Mouse (Mus musculus) midbrain, embryonic 13.5 days (tissue): ENCODE results near the gene Fuz. TPM values are rescaled to one million over a fixed set of nuclear protein-coding genes. Genes with fewer than 3 reads are reported as not detected.
A peak's percentile ranks its signal among the peaks of the same experiment; 100 is the strongest.
"Not testable (repeated sequence)": the region's sequence is repeated elsewhere in the genome, so short reads cannot be mapped to it uniquely, and the experiment has no call there.

Experiments used
- ATAC-seq: fragments of 200-750 bp; cut with Nextera tagmentation; 2 replicates; pipeline ENCODE4 v1.8.0; 2017; ENCODE audit warnings: mild to moderate bottlenecking, moderate TSS enrichment, moderate library complexity
- H3K27ac ChIP-seq: fragments of 300-500 bp; sonication (generic); 2 replicates; pipeline ENCODE4 v1.5.1; 2015; ENCODE audit warnings: inconsistent platforms, mild to moderate bottlenecking, moderate library complexity
- H3K27me3 ChIP-seq: fragments of 300-500 bp; sonication (generic); 2 replicates; pipeline ENCODE4 v1.6.1; 2015; ENCODE audit warnings: mild to moderate bottlenecking, inconsistent platforms
- H3K36me3 ChIP-seq: fragments of 300-500 bp; sonication (generic); 2 replicates; pipeline ENCODE4 v1.6.1; 2015; ENCODE audit warnings: mild to moderate bottlenecking, inconsistent platforms
- H3K4me1 ChIP-seq: fragments of 300-500 bp; sonication (generic); replicated peaks from 2 replicates; pipeline ENCODE4 v1.6.1; 2015; ENCODE audit warnings: inconsistent platforms
- H3K4me2 ChIP-seq: fragments of 300-500 bp; sonication (generic); replicated peaks from 2 replicates; pipeline ENCODE4 v1.6.1; 2015; ENCODE audit warnings: moderate library complexity, mild to moderate bottlenecking, inconsistent platforms
- H3K4me3 ChIP-seq: fragments of 300-500 bp; sonication (generic); replicated peaks from 2 replicates; pipeline ENCODE4 v1.5.1; 2015; ENCODE audit warnings: mild to moderate bottlenecking, inconsistent platforms
- H3K9ac ChIP-seq: fragments of 300-500 bp; sonication (generic); replicated peaks from 2 replicates; pipeline ENCODE4 v1.6.1; 2015; ENCODE audit warnings: mild to moderate bottlenecking, inconsistent platforms
- H3K9me3 ChIP-seq: fragments of 300-500 bp; sonication (generic); 2 replicates; pipeline ENCODE4 v1.6.1; 2016; ENCODE audit warnings: mild to moderate bottlenecking, inconsistent platforms
- WGBS: fragments of 180-500 bp; shearing (Covaris S2); methylation state at CpG from one replicate; pipeline ENCODE4 v1.1.7; 2015; 5-methylcytosine and 5-hydroxymethylcytosine counted together
- polyA plus RNA-seq: library from polyadenylated mRNA; unstranded; fragments of >200 nt; fragmentation: Nextera tagmentation; extraction: Ambion mirVana; gene quantifications from 2 replicates; pipeline ENCODE4 v1.2.1, GENCODE M21; 2015

Fuz gene
- polyA plus RNA-seq, 1 experiment from 2014 or later: 26.9 TPM

DNA sequence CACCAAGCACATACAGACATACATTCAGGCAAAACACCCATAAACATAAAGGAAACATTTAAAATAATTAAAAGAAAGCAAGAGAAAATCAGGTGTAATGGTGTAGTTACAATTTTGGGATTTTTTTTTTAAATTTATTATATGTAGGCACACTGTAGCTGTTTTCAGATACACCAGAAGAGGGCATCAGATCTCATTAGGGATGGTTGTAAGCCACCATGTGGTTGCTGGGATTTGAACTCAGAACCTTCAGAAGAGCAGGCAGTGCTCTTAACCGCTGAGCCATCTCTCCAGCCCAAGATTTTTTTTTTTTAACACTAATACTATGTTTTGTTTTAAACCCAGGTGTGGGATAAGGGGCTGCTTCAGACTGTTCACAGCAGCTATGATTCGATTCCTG is 24.1 kb upstream of the Fuz start:
- ATAC-seq, H3K9ac ChIP-seq, H3K9me3 ChIP-seq, H3K4me2 ChIP-seq, H3K27me3 ChIP-seq, H3K4me3 ChIP-seq, H3K27ac ChIP-seq: not testable (repeated sequence)
- WGBS: 86% methylated on average over 2 of the region's 2 CpGs
- peaks cover 30% of the 10 kb centered on the region for H3K4me1 ChIP-seq
- peaks cover 17% of the 10 kb centered on the region for H3K36me3 ChIP-seq

DNA sequence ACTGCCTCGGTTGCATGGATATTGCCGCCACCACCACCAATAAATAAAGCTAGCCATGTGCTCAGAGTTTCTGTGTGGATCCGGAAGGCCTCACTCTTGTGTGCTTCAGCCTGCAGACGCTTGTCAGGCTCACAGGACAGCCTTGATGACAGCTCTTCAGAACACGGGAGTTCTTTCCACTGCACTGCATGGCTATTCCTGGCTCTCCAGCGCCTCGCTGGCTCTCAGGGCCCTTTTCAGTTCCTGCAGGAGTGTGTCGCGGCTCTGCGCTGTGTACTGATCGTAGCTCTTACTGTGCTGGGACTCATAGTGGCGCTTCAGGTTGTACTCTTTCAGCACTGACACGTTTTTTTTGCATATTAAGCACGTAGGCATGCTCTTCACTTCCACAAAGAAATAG is 18.0 kb upstream of the Fuz start:
- H3K4me1 ChIP-seq: no peaks in the 10 kb centered on the region
- H3K27me3 ChIP-seq: no peaks in the 10 kb centered on the region
- H3K4me3 ChIP-seq: no peak overlapping the region
- H3K36me3 ChIP-seq: peaks cover 75% of the 10 kb centered on the region
- no peak overlapping the region for H3K9ac ChIP-seq
- H3K27ac ChIP-seq: no peak overlapping the region
- no peaks in the 10 kb centered on the region for H3K9me3 ChIP-seq
- no peak for ATAC-seq
- H3K4me2 ChIP-seq: no peak overlapping the region
- 90% methylated on average over 14 of the region's 14 CpGs for WGBS

DNA sequence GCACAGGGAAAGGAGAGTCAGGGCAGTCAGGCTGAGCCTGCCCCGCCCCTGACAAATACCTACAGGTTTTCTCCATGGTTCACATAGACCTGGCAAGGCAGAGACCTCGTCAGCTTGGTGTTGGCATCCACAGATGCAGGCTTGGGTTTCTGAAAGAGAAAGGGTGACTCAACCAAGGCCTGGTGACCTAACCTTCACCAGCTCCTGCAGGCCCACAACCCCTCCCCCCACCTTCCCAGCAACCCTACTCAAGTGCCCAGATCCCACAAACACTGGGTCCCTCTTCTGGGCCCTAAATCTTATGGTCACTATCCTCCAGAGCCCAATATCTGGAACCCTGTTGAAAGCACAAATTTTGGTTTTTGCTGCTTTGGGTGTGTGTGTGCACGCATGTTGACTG is 12.8 kb upstream of the Fuz start:
- ATAC-seq: no peak
- WGBS: 94% methylated on average over 3 of the region's 3 CpGs
- H3K4me3 ChIP-seq: no peak overlapping the region
- peaks cover 91% of the 10 kb centered on the region for H3K36me3 ChIP-seq
- H3K4me1 ChIP-seq: 0 out of 2 replicates have a peak, but pooled peaks cover 5% of the 10 kb centered on the region
- H3K9me3 ChIP-seq: no peaks in the 10 kb centered on the region
- H3K9ac ChIP-seq: no peak overlapping the region
- H3K27ac ChIP-seq: no peak overlapping the region
- no peak overlapping the region for H3K4me2 ChIP-seq
- no peaks in the 10 kb centered on the region for H3K27me3 ChIP-seq

DNA sequence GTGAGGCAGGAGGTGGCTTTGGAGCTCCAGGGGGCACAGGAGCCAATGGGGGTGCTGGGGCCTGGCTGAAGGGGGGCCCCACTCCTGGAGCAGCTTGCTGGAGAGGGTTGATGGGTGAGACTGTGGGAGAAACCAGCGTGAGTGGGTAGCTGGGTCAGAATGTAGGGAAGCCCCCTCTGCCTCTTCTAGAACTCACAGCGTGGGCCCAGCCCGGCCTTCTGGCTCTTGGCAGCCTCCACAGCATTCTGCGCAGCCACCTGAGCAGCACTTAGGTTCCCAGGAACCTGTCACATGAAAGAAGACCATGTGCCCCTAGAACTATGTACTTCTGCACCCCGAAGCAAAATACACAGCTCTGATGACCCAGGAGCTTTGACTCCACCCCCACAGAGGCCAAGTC is 11.2 kb upstream of the Fuz start:
- Histone ChIP-seq H3K4me3 (no peak overlapping the region), H3K27me3 (no peaks in the 10 kb centered on the region), H3K4me1 (peaks cover 21% of the 10 kb centered on the region), H3K27ac (no peak overlapping the region), H3K36me3 (peaks cover 89% of the 10 kb centered on the region), H3K9me3 (no peaks in the 10 kb centered on the region), H3K4me2 (no peak overlapping the region), H3K9ac (no peak overlapping the region)
- ATAC-seq: no peak
- 99% methylated on average over 5 of the region's 5 CpGs for WGBS

DNA sequence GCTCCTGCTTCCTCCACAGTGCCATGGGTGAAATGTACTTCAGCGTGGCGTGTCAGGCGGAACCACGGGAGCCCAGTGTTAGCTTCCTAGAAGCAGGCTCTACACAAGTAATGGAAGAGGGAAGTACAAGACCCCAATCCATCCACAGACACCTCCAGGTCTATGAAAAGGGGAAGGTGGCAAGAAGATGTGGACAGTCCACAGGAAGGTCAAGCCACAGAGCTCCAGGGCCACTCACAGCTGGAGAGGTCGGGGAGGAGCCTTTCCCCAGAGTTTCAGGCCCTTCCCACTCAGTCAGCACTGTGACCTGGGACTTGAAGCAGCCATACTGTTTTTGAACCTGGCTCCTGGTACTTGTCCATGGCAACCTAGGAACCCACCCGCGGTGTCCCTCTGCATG is 8.9 kb upstream of the Fuz start:
- H3K4me2 ChIP-seq: no peak overlapping the region
- no peak overlapping the region; the same call in 1 of the 2 replicates for H3K9ac ChIP-seq
- no peak overlapping the region for H3K4me3 ChIP-seq
- H3K9me3 ChIP-seq: no peaks in the 10 kb centered on the region
- 94% methylated on average over 7 of the region's 7 CpGs for WGBS
- H3K4me1 ChIP-seq: peaks cover 40% of the 10 kb centered on the region
- H3K27me3 ChIP-seq: no peaks in the 10 kb centered on the region
- peaks cover 75% of the 10 kb centered on the region for H3K36me3 ChIP-seq
- no peak for ATAC-seq
- no peak overlapping the region for H3K27ac ChIP-seq

DNA sequence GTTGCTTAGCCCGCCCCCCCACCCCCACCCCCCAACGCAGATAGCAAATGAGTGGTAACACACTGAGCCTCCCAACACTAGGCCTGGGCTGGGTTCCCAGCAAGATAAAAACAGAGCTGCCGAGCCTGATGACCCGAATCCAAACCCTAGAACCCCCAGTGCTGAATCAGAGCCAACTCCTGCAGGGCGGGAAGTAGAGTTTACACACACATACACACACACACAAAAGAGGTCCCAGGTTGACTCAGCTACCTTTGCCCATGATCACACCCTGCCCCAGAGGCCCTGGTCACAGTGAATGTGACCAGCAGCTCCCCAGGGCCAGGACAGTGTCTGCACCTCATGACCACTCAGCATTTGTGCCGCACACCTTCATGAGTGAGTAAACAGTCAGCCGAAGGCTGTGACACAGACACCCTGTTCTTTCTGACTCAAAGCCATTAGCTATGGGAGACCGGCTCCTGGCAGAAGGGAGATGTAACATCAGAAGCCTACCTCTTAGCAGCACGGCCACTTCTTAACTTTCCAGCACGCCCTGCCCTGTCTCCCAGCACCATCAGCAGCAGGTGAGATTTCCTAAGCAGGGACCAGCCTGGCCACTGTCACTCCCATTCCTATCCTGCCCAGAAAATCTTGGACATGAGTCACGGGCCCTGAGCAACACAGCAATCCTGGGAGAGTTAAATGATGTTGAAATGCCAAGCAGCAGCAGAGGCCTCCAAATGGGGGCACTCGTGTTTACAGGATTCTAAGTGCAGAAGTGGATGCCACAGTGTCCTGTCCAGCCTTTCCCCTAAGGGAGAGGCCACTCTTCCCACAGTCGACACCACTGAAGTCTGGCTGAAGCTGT is 7.4 kb upstream of the Fuz start:
- Histone ChIP-seq H3K4me2 (no peak overlapping the region), H3K9ac (0 out of 2 replicates have a peak overlapping the region, but pooled peaks have one; percentile 24)

DNA sequence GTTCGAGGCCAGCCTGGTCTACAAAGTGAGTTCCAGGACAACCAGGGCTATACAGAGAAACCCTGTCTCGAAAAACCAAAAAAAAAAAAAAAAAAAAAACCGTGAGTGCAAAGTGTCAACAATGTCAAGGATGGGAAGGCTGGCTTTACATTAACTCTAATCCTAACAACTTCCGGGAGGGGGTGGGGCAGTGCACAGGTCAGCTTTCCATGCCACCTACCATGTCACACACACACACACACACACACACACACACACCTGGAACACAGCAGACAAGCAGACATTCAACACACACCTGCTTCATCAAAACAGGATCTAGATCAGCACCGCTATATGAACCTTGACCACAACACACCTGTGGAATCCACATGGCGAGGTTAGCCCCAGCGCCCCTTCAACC is 5.7 kb upstream of the Fuz start:
- Histone ChIP-seq H3K4me2 (peak overlapping the region; percentile 98), H3K27me3 (no peaks in the 10 kb centered on the region), H3K9me3 (no peaks in the 10 kb centered on the region), H3K9ac (0 out of 2 replicates have a peak overlapping the region, but pooled peaks have one; percentile 89), H3K27ac (no peak overlapping the region), H3K4me1 (peaks cover 63% of the 10 kb centered on the region), H3K36me3 (peaks cover 45% of the 10 kb centered on the region), H3K4me3 (peak overlapping the region; percentile 82)
- ATAC-seq: no peak
- 94% methylated on average over 7 of the region's 7 CpGs for WGBS

More for the DNA sequence above, 7.4 kb upstream of the Fuz start:
- H3K36me3 ChIP-seq: peaks cover 60% of the 10 kb centered on the region
- no peak for ATAC-seq
- peaks cover 46% of the 10 kb centered on the region for H3K4me1 ChIP-seq
- H3K9me3 ChIP-seq: no peaks in the 10 kb centered on the region
- H3K27ac ChIP-seq: no peak overlapping the region
- H3K4me3 ChIP-seq: no peak overlapping the region
- no peaks in the 10 kb centered on the region for H3K27me3 ChIP-seq
- 89% methylated on average over 13 of the region's 13 CpGs for WGBS

DNA sequence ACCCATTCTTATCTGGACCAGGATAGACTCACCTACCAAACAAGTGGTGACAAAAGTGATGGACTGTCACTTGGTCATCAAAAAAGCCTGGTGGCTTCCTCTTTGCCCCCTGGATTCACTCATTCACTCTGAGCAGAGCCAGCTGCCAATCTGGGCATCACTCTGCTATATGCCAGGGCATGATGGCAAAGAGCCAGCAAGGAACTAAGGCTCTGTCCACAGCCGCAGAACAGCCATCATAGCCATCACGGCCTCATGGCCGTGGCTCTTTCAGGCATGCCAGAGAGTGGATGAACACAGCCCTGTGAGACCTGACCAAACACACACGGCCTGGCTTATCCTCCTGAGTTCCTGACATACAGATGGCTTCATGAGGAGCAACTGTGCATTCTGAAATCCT is 5.1 kb upstream of the Fuz start:
- peak overlapping the region; percentile 98 for H3K4me2 ChIP-seq
- H3K9me3 ChIP-seq: no peaks in the 10 kb centered on the region
- H3K9ac ChIP-seq: peak overlapping the region; percentile 89
- no peak for ATAC-seq
- peak overlapping the region; percentile 82 for H3K4me3 ChIP-seq
- peaks cover 40% of the 10 kb centered on the region for H3K36me3 ChIP-seq
- no peaks in the 10 kb centered on the region for H3K27me3 ChIP-seq
- WGBS: 80% methylated on average over 4 of the region's 4 CpGs
- peaks cover 64% of the 10 kb centered on the region for H3K4me1 ChIP-seq
- H3K27ac ChIP-seq: no peak overlapping the region

DNA sequence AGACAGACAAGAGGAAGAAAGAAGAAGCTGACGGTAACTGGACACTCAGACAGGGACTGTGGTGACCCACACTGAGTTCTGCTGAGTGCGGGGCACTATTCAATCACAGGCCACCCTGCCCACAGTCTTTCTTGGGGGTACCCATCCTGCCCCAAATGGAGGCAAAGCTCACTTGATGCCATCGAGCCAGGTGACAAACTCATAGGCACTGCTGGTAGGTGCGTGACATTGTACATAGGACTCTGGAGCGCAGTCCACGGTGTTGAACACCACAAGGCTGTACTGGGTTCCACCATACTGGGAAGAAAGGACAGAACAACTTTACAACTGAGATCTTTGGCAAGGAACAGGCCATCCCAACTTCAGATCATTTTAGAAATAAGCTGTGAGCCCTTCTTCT is 4.3 kb upstream of the Fuz start:
- peak overlapping the region; percentile 98 for H3K4me2 ChIP-seq
- peak overlapping the region; percentile 89 for H3K9ac ChIP-seq
- H3K4me3 ChIP-seq: peak overlapping the region; percentile 82
- 15% methylated on average over 6 of the region's 6 CpGs for WGBS
- peak overlapping the region; percentile 97 for H3K27ac ChIP-seq
- ATAC-seq: no peak
- H3K27me3 ChIP-seq: no peaks in the 10 kb centered on the region
- H3K36me3 ChIP-seq: peaks cover 31% of the 10 kb centered on the region
- H3K9me3 ChIP-seq: no peaks in the 10 kb centered on the region
- H3K4me1 ChIP-seq: peaks cover 69% of the 10 kb centered on the region

DNA sequence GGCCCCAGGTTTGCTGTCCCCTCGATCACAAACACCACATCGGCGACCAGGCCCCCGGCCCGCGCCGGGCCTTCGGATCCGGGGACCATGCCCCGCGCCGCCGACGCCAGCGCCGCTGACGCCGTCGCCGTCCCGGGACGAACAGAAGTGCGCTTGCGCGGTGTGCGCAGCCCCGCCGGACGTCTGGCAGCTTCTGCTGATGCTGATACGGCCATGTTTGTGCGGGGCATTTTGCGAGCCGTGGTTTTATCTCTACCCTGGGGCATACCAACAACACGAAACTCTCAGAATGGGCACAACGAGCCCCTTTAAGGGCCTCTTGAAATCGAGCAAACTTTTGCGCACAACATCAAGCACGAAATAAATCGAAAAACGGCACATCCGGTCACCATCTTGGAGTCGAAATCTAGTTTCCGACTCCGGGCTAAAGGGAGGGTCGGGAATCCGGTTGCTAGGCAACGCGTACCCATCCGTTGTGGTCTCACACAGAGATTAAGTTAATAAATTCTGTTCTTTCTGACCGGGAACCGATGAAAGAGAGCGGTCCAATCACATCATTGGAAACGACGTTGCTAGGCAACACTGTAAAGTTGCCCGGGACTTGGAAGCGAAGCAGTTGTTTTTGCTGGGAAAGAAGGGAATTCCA is 3.5 kb upstream of the Fuz start, which contains the start of gene Med25:
TSS of gene Med25 (minus strand) at position 437 of the 646 bp plus-strand sequence.
- Histone ChIP-seq H3K36me3 (peaks cover 23% of the 10 kb centered on the region), H3K4me2 (peak within 1 kb of the TSS; percentile 98), H3K27ac (peak within 1 kb of the TSS; percentile 97), H3K9me3 (no peaks in the 10 kb centered on the region), H3K27me3 (no peaks in the 10 kb centered on the region), H3K9ac (peak within 1 kb of the TSS; percentile 89), H3K4me3 (peak within 1 kb of the TSS; percentile 82), H3K4me1 (peaks cover 74% of the 10 kb centered on the region)
- under 1% methylated on average over 56 of the region's 56 CpGs for WGBS
- peak; percentile 68 for ATAC-seq

DNA sequence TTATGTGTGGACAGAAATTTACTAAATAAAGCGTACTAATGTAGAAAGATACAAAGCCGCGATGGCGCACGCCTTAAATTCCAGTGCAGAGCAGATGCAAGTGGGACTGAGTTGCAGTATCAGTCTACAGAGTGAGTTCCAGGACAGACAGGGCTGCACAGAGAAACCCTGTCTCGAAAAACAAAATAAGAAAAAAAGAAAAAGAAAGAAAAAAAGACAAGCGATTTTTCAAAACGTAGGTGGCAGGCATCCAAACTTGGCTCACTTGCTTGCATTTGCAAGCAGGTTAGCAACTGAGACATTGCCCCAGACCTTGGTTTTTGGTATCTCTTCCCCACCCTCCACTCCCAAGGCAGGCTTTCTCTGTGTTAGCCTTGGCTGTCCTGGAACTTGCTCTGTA is 2.7 kb upstream of the Fuz start:
- H3K4me1 ChIP-seq: peaks cover 78% of the 10 kb centered on the region
- H3K9me3 ChIP-seq: no peaks in the 10 kb centered on the region
- 2% methylated on average over 8 of the region's 8 CpGs for WGBS
- peak overlapping the region; percentile 82 for H3K4me3 ChIP-seq
- peaks cover 23% of the 10 kb centered on the region for H3K36me3 ChIP-seq
- 0 out of 2 replicates have a peak overlapping the region, but pooled peaks have one; percentile 39 for H3K9ac ChIP-seq
- H3K4me2 ChIP-seq: peak overlapping the region; percentile 98
- H3K27me3 ChIP-seq: no peaks in the 10 kb centered on the region
- no peak for ATAC-seq
- H3K27ac ChIP-seq: peak overlapping the region; percentile 95

DNA sequence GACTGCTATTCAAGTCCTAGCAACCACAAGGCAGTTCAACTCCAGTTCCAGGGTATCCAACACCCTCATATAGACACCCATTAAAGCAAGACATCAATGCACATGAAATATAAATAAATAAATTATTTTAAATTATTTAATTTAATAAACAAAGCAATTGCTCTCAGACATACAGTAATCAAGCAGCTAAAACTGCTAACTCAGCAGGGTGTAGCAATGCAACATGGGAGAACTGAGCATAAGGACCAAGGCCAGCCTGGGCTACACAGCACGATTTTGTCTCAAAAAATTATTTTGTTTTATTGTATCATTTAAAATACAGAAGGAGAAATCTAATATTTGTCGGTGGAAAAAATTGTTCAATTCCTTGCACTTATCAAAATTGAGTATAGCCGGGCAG is 1.7 kb upstream of the Fuz start:
- ATAC-seq: no peak
- WGBS: 94% methylated on average over 3 of the region's 3 CpGs
- H3K27ac ChIP-seq: peak overlapping the region; percentile 95
- H3K36me3 ChIP-seq: peaks cover 20% of the 10 kb centered on the region
- no peaks in the 10 kb centered on the region for H3K27me3 ChIP-seq
- no peak overlapping the region; the same call in 1 of the 2 replicates for H3K4me2 ChIP-seq
- peaks cover 76% of the 10 kb centered on the region for H3K4me1 ChIP-seq
- no peaks in the 10 kb centered on the region for H3K9me3 ChIP-seq
- H3K4me3 ChIP-seq: no peak overlapping the region
- no peak overlapping the region for H3K9ac ChIP-seq
